Mouse (Mus musculus) liver, adult 2 months (tissue): ENCODE measurements around the gene Pigl.
"Not testable (repeated sequence)": the region's sequence is repeated elsewhere in the genome, so short reads cannot be mapped to it uniquely, and the experiment has no call there.

ENCODE experiments used
- CTCF ChIP-seq: fragments of 200-500 bp; IDR thresholded peaks from 2 replicates; pipeline ENCODE4 v1.5.1; 2011; ENCODE audit warnings: low read depth, low read length, control low read depth
- POLR2A ChIP-seq: fragments of 200-500 bp; IDR thresholded peaks from 2 replicates; pipeline ENCODE4 v1.6.1; 2011; ENCODE audit warnings: low read length, control low read depth; ENCODE audit not compliant: insufficient read depth; ENCODE audit errors: extremely low read depth

GRCm38 (mm10) chr11:62508816-62509215 lies 50.6 kb downstream of the Pigl start:
- TF ChIP-seq POLR2A, CTCF: not testable (repeated sequence)
